Mouse (Mus musculus) right cerebral cortex, postnatal 25 days (tissue): ENCODE results near the gene Grhpr.
"Not testable (repeated sequence)": the region's sequence is repeated elsewhere in the genome, so short reads cannot be mapped to it uniquely, and the experiment has no call there.

Experiments used
- DNase-seq: peaks from one replicate; pipeline ENCODE4 v3.0.0; 2022

Grhpr gene

DNA sequence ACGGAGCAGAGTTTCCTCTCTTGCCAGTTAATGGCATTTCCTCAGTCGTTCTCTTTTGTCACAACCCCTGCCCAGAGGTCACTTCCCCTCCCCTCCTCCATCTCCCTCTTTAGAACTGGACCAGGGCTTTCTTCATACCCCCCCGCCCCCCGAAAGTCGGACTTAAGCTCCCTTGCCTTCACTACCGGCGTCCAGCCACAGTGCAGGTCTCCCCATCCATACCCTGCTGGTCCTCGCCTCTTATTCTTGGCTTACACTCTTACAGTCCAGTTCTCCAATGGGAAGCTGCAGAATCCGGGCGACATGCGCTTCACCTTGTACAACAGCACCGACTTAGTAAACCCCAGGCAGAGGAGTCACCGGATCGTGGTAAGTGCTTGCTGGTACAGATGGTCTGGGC, 37.8 kb downstream of the Grhpr start:
- no peak for DNase-seq

DNA sequence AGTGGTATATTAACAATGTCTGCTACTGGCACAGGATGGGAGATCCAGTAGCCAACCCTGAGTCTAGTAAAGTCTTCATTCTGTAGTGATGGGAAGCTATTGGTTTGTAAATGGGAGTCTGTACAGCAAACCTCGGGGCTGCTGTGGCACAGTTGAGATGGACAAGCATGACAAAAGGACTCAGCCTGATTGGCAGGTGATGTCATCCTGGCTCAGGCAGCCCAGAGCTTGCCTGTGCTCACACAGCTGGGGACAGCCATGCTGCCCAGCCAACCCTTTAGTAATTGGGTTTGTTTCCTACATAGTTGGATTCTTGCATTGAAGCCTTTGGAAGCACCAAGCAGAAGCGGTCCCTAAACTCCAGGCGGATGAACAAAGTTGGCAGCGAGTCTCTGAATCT, 45.3 kb downstream of the Grhpr start:
- DNase-seq, result no peak

DNA sequence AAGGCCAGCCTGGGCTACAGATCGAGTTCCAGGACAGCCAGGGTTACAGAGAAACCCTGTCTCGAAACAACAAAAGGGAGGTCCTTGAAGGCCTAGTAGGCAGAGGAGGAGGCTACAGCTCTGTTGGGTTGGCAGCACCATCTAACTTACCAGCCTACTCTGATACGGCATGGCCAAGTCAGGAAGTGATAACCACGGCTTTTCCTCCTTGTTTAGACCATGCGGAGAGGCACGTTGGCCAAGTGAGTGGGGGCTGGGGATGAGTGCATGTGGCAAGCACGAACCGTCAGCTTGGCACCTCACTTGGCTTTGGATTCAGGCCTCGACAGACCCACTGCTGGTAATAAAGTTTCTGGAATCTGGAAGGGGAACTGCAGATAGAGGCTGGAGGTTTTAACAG, 51.4 kb downstream of the Grhpr start:
- DNase-seq, result no peak

DNA sequence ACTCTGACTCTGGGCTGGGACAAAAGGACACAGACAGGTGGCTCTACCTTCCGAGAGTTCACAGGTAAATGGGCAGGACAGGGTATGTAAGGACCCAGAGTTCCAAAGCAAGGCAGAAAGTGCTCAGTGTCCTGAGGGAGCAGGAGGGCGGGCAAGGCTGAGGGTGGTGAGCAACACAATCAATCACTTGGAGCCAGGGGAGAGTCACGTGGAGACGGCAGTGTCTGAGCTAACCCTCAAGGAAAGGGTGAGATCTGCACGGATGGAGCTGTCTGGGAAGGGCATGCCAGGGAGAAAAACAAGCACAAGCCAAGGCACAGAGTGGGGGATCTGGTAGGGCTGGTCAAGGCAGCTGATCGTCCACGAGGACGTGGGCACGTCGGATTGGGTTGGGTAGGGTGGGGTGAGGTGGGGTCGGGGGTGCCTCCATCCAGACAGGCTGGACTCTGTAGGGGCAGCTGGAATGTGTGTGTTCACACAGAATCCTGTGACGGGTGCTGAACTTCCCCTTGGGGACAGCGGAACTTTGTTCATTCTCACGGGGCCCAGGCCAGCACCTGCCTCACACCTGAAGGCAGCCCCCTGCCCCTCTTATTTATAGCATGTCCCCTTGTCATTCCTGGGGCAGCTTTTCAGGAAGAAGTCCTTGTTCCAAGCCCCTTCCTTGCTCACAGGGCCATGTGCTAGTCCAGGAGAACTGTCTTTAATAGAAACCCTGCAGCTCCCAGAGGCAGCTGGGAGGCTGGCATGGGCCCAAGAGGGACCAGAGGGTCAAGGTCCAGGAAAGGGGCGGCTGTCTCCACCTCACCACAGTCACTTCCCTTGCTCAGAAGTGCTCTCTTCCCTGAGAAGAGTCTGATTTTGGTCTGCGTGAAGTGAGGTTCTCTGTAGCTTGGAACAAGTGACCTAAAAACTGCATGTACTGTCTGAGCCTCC, 53.8 kb downstream of the Grhpr start:
- DNase-seq, result no peak

DNA sequence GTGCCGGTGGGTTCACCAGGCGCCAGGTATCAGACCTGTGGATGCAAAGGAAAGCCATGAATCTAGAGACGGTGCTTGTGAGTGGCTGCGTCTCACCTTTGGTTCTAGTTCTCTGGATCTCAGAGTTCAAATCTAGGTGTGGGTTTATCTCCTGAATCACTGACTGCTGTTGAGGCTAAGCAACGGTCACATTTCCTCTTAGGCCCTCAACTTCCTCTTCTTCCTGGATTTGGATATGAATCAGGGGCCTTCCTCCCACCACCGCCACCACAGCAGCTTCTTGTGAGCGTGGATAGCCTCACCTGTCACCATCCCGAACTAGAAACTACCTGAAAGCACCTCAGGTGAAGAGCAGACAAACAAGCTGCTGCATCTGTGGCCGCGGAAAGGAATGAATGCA, 54.9 kb downstream of the Grhpr start:
- no peak for DNase-seq

DNA sequence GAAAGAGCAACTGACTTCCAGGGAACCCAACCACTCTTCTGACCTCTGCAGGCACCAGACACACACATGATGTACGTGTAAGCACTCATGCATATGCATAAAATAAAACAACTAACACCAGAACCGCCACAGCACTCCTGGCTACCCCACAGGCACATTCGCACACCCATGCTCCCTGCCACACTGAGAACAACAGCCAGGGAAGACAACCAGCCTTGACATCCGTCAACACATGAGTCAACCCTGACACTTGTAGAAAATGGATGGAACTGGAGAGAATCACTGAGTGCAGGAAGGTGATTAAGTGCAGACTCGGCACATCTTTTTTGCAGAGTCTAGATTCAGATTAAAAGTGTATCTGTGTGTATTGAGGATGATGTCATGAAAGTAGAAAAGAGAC, 55.4 kb downstream of the Grhpr start:
- no peak for DNase-seq

DNA sequence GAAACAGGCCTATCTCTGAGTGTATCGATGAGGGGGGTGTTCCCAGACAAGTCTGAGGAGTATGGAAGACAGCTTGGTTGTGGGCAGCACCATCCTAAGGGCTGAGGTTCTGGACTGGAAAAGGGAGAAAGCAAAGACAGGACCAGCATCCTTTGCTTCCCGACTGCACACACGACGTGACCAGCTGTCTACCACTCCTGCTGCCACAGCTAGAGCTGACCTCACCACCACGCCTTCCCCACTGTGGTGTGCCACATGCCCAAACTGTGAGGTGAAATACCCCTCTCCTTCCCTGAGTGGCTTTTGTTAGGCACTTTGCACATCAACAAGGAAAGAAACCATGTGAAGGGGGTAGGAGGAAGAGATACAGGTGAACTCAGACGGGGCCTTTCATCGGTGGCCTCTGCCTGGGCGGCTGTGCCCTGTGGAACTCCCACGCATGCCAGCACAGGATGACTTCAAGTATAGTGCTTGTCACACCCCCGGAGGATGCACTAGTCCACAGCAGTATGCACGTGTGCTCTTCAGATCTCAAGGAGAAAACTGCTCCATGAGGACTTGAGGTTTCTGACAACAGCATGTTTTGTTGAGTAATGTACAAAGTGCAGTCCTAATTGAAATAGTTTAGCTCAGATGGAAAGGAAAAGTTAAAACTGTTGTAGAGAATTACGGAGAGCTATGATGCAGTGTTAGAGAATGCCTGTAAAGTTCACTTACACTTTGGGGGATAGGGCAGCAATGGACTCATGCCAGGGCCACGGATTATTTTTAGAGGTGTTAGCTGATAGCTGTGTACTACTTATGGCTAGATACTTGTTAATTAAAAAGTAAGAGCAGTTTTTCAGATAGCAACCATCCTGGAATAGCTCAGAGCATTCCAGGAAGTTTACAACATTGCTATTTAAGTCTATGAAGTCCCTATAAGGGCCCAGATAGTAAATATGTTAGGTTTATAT, 56.5 kb downstream of the Grhpr start:
- no peak for DNase-seq

DNA sequence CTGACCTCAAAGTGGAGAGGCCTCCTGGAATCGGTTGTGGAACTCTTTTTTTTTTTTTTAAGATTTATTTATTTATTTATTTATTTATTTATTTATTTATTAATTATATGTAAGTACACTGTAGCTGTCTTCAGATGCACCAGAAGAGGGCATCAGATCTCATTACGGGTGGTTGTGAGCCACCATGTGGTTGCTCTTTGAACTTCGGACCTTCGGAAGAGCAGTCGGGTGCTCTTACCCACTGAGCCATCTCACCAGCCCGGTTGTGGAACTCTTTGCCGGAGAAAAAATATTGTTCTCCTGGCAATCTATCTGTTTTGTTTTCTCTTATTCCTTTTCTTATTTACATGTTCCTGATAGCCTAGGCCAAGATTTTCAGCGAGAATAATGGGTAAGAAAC, 57.7 kb downstream of the Grhpr start:
- not testable (repeated sequence) for DNase-seq

DNA sequence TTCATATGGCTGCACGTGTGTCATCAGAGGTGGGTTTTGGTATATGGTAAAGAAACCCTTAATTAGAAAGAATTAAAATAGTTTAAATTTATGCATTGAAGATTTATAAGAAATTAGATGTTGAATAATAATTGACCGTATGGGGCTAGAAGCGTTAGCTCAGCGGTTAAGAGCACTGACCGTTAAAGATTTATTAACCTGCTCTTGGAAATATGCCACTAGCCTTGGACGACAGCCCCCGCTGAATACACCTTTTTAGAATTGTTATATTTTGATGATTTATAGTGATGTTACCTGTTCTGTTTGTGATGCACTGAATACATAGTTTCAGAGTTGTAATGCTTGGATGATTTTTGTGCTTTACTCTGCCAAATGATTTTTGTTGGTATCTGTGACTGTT, 58.4 kb downstream of the Grhpr start:
- not testable (repeated sequence) for DNase-seq
